Mouse (Mus musculus) brain, adult 2 months (tissue): ENCODE data around the gene Gmcl1.

Experiments used
- DNase-seq: peaks from one replicate; pipeline ENCODE4 v3.0.0; 2011; ENCODE audit warnings: low read depth, low spot score

Gene Gmcl1

GRCm38 (mm10) chr6:86733183-86733876, at the start of gene Gmcl1:
Gene Gmcl1, minus strand, starts transcription at chr6:86733383.
- peak; percentile 98 for DNase-seq

GRCm38 (mm10) chr6:86782342-86782741, 49.2 kb upstream of the Gmcl1 start:
- no peak for DNase-seq

- peak; percentile 23 for DNase-seq
Observed at GRCm38 (mm10) chr6:86781361-86781957, 48.3 kb upstream of the Gmcl1 start.

- peak; percentile 50 for DNase-seq
Observed at GRCm38 (mm10) chr6:86778910-86779594, 45.9 kb upstream of the Gmcl1 start.

- DNase-seq, result peak; percentile 12
Observed at GRCm38 (mm10) chr6:86777181-86777580, 44.0 kb upstream of the Gmcl1 start.

GRCm38 (mm10) chr6:86776706-86777071, 43.5 kb upstream of the Gmcl1 start:
- peak; percentile 66 for DNase-seq

- peak; percentile 40 for DNase-seq
Observed at GRCm38 (mm10) chr6:86776001-86776705, 43.0 kb upstream of the Gmcl1 start.

- DNase-seq, result no peak
Observed at GRCm38 (mm10) chr6:86774937-86775336, 41.8 kb upstream of the Gmcl1 start.

GRCm38 (mm10) chr6:86773830-86774229, 40.6 kb upstream of the Gmcl1 start:
- no peak for DNase-seq

GRCm38 (mm10) chr6:86772631-86773030, 39.4 kb upstream of the Gmcl1 start:
- DNase-seq, result peak; percentile 75

GRCm38 (mm10) chr6:86768938-86769337, 35.8 kb upstream of the Gmcl1 start:
- DNase-seq, result no peak

- no peak for DNase-seq
Observed at GRCm38 (mm10) chr6:86768186-86768776, 35.1 kb upstream of the Gmcl1 start.

GRCm38 (mm10) chr6:86767465-86767864, 34.3 kb upstream of the Gmcl1 start:
- DNase-seq, result no peak

GRCm38 (mm10) chr6:86765637-86766059, 32.5 kb upstream of the Gmcl1 start:
- DNase-seq, result no peak

- DNase-seq, result no peak
Observed at GRCm38 (mm10) chr6:86754105-86754863, 21.1 kb upstream of the Gmcl1 start.

GRCm38 (mm10) chr6:86752843-86753485, 19.8 kb upstream of the Gmcl1 start:
- DNase-seq, result no peak

GRCm38 (mm10) chr6:86750961-86751360, 17.8 kb upstream of the Gmcl1 start:
- DNase-seq, result no peak

GRCm38 (mm10) chr6:86749817-86750216, 16.6 kb upstream of the Gmcl1 start:
- DNase-seq, result no peak

GRCm38 (mm10) chr6:86747171-86747570, 14.0 kb upstream of the Gmcl1 start:
- DNase-seq, result peak; percentile 80

- DNase-seq, result no peak
Observed at GRCm38 (mm10) chr6:86740652-86741051, 7.5 kb upstream of the Gmcl1 start.

- no peak for DNase-seq
Observed at GRCm38 (mm10) chr6:86736830-86737229, 3.6 kb upstream of the Gmcl1 start.
